Mouse (Mus musculus) heart, postnatal 25 days (tissue): ENCODE measurements at regions not wholly inside any gene's neighbourhood (a gene's known extent, or its start where the extent isn't known, plus 50 kb on each side); places are given as distances from the start of the nearest gene placed in this dataset.

Source experiments
- DNase-seq: peaks from one replicate; pipeline ENCODE4 v3.0.0; 2022; ENCODE audit warnings: low spot score
- intact Hi-C: fragments of 180-260 bp; cut with DNase I; formaldehyde crosslinking; loops from one replicate; pipeline ENCODE4 v1.15.1; 2025

DNA sequence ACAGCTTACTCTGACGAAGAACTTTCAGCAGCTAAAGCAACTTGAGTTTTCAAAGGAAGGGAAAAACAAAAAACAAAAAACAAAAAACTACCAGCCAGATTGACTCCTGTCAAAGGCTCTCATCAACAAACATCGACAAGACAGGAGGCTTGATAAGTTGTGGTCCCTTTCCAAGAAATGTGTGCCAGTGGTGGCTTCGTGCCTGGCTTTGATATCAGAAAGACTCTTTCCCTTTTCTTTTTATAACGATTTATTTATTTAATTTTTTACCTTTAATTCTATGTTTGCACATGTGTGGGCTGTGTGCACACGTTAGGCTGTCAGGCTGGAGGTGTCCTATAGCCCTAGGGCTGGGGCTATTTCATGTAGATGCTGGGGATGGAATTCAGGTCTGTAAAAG, 60.4 kb downstream of the Dact1 start:
- intact Hi-C loops = no loop called here
- no peak for DNase-seq

DNA sequence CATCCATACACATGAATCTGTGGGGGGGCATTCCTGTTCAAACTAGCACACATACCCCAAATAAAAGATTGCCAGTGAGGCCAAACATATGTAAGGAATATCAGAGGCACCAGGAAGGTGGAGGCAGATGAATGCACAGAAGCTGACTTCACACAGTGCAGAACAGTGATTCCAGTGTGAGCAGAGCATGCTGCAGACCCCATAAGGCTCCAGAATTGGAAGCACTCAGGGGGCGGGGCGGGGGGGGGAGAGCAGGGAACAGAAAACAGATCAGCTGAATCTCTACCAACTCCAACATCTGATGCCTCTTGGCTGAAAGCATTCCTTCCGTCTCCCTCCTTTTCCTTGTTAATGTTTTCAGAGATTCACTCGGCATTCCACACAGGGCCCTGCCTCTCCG, 62.3 kb downstream of the Dact1 start:
- no peak for DNase-seq
- intact Hi-C loops = no loop called here

DNA sequence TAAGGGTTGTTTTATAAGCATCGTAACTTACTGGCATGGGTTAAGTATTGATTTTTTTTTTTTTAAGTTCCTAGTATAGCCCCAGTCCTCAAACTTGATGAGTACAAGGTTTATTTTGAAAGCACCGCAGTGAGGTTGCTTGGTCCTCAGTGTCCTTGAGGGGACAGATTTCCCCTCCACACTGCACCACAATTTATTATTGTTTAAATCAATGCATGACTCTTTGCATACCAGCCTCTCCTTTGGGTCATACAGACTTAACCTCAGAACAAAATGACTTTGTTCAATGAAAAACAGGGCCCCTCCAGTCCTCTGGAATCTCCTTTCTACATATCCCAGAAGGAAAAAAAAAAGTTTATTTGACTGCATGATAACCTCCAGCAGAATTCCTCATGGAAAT, 63.9 kb downstream of the Dact1 start:
- intact Hi-C loops = no loop called here
- no peak for DNase-seq

- DNase-seq = no peak
- intact Hi-C loops = no loop called here
These were observed 66.8 kb downstream of the Dact1 start for GRCm38 (mm10) chr12:71376446-71376845.

DNA sequence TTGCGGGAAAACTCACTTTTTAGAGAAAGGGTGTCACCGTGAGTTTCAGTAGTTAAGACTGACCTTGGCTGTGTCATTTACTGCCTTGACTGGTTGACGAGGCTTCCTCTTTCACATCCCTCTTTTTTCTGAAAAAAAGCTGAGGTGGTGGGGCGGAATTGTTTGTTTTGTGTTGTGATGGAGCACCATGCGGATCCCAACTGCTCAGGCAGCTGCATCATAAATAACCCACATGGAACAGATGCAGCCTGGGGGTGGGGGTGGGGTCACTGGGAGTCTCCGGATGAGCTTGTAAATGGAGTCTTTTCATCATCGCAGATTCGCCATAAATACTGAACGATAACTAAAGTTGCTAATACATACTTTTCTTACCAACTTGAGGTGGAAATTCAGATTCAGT, 67.3 kb downstream of the Dact1 start:
- intact Hi-C loops = no loop called here
- DNase-seq = no peak

DNA sequence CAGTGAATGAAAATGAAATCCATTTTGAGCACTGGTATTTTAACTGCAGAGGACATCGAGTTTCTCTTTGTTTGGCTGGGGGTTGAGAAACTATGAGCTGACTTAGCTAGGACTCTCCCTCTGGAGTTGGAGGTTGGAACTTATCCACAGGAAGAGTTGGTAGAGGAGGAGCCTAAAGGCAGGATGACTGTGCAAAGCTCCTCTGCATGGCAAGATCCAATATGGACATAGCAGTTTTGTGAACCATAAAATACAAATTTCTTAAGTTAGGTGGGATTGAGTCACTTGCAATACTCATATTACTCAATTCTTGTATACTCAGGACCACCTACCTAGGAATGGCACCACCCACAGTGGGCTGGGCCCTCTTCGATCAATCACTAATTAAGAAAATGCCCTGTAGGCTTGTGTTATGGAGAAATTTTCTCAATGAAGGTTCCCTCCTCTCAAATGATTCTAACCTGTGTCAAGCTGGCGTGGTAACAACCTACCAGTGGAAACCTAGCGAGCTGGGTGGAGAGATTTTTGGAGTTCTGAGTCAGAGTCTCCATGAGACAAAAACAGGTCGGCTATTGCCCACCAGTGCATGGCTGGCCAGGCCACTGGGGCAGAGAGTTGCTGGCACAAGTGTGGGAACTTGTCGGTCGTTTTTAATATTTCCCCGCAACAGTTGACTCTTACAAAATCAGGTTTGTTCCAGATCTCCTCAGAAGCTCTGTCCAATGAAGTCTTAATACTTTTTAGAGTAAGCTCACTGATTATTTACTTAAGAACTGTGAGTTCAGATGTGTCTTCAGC, 70.1 kb downstream of the Dact1 start:
- no peak for DNase-seq
- intact Hi-C loops = no loop called here

DNA sequence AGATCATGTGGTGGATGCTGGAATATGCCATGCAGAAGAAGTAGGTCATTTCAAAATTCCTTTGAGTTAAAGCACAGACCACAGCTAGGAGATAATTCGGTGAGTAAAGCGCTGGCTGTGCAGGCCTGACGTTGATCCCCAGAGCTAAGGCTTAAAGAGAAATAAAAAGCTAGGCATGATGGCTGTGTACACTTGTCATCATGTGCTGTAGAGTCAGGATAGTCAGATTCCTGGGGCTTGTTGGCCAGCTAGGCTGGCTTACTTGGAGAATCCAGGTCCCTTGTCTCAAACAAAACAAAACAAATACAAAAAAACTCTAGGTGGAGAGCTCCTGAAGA, 70.7 kb downstream of the Dact1 start:
- DNase-seq = no peak
- intact Hi-C loops = no loop called here

DNA sequence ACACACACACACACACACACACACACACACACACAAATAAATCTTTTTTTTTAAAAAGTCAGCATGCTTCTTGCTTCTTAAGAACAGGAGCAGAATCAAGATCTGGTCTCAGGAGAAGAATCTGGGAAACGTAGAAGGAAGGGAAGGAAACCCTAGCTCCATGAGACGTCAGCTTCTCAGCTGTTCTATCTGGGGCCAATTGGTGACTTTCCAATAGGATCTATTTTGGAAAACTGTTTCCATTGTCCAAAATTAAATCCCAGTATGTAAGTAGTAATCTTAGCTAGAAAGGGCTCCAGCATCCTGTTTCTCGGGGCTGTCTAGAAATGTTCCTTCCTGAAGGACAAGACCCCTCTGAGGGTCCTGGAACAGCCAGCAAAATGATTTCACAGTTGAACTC, 76.6 kb downstream of the Dact1 start:
- intact Hi-C loops = no loop called here
- DNase-seq = no peak

DNA sequence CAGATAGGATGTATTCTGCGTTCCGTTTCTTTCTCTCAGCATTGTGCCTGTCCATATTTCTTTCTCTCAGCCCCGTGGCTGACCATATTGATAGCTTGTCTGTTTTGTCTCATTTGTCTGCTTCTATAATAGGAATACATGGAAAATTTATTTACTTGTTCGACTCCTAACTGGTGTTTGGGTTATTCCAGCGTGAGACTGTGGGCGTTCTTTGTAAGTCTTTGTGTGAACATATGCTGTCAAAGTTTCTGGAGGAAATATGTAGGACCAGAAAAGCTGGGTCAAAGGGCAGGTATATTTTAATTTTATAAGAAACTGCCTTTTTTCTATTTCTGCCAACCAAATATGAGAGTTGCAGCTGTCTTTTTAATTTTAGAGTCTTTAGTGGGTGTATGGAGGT, 81.8 kb downstream of the Dact1 start:
- DNase-seq = no peak
- intact Hi-C loops = no loop called here

GRCm38 (mm10) chr12:71393752-71394151, 84.1 kb downstream of the Dact1 start:
- intact Hi-C loops = no loop called here

GRCm38 (mm10) chr12:71397456-71397855, 87.8 kb downstream of the Dact1 start:
- intact Hi-C loops = no loop called here
- DNase-seq = no peak

More at GRCm38 (mm10) chr12:71393752-71394151, 84.1 kb downstream of the Dact1 start:
- no peak for DNase-seq

DNA sequence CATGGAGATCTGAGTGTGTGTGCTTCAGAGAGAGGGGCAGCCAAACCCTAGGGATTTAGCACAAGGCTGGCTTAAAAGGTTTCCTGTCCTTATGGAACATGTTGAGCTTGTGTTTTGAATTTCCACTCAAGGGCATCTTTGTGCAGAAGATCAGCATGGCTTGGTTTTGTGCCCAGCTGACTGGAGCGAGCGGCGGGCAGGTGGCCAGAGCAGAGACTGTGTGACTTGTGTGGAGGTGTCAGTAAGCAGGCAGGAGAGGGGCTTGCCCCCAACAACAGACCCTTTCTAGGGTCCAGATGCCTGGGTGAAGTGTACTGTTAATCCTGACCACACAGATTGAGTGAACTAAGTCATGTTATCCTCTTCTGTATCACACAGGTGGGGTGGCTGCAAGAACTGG, 89.0 kb downstream of the Dact1 start:
- intact Hi-C loops = no loop called here

GRCm38 (mm10) chr12:71400201-71400600, 90.5 kb downstream of the Dact1 start:
- intact Hi-C loops = no loop called here
- no peak for DNase-seq

More for the DNA sequence above, 89.0 kb downstream of the Dact1 start:
- DNase-seq = no peak

GRCm38 (mm10) chr12:71401621-71402416, 92.1 kb downstream of the Dact1 start:
- intact Hi-C loops = no loop called here
- no peak for DNase-seq

DNA sequence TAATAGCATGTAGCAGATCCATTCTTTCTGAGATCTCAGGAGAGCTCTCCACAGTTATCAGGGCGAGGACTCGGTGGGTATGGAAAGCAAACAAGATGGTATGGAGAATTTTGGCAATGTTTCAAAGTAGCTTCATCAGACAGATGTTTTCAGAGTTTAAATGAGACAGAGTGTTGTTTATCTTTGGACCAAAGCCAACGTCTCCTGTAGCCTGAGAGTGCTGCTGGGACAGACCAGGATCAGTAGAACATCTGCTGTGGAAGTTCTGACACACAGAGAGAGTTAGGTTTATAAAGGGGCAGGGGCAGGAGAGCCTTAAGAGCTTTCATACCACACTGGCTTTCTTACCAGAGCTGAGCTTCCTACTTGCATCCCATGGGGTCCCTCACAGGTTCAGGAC, 97.6 kb downstream of the Dact1 start:
- no peak for DNase-seq
- intact Hi-C loops = no loop called here

DNA sequence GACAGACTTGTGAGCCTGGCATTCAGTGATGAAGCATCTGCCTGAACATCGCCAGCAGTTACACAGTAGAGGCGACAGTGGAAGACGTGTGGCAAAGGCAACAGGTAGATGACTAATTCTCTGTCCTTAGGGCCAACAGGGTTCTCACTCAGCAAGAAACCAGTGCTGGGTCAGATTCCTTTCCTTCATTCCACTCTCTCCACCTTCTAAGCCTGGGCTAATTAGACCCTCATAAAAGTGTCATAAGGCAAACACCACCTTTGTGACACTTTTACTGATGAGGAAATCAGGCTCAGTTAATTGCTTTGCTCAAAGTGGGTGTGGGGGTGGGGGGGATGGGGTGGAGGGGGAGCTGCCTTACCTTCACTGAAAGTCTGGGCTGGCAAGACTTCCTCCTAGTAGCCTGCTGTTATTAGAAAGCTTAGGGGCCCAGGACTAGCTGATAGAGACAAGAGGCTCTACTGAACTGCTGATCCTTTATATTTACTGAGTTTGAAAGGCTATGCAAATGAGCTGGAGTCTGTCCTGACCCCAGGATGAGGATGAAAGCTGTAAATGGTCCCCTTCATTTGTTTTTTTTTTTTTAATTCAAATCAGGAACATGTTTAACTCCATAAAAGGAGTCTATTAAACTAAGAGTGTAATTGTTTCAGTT, 98.8 kb downstream of the Dact1 start:
- intact Hi-C loops = no loop called here
- DNase-seq = no peak

- no peak for DNase-seq
These were observed 102.6 kb downstream of the Dact1 start for GRCm38 (mm10) chr12:71412331-71412730.

GRCm38 (mm10) chr12:71416968-71417367, 107.3 kb downstream of the Dact1 start:
- intact Hi-C loops = no loop called here
- no peak for DNase-seq

More at GRCm38 (mm10) chr12:71412331-71412730, 102.6 kb downstream of the Dact1 start:
- intact Hi-C loops = no loop called here

- intact Hi-C loops = no loop called here
- peak; percentile 39 for DNase-seq
These were observed 108.5 kb downstream of the Dact1 start for GRCm38 (mm10) chr12:71418186-71418585.

DNA sequence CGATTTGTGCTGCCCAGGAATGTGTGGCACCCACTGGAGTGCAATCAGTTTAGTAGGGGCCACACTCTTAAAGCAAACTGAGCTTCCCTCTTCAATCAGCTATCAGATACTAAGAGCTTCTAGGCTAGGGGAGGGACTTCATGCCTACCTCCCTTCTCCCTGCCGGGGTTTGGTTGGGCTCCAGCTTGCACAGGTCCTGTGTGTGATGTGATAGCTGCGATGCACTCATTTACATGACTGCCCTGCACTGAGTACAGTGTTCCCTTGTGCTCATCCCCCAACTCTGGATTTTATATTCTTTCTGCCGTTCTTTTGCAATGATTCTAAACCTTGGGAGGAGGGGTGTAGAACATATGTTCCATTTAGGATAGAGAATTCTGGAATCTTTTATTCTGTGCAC, 109.5 kb downstream of the Dact1 start:
- no peak for DNase-seq
- intact Hi-C loops = no loop called here
